10 mouse cellular contexts compared by ENCODE assay signal in the genomic region with DNA sequence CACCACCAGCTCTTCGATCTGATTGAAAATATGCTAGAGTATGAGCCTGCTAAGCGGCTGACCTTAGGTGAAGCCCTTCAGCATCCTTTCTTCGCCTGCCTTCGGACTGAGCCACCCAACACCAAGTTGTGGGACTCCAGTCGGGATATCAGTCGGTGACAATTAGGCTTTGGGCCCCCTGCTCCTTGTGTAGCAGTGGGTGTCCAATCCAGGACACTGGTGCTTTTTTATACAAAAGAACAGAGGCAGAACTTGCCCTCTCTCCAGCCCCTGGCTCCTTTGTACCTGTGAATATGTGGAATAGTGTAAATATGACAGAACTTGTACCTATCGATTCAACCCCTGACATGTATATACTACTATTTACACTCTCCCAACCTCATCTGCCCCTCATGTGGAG. TPM values are rescaled to one million over a fixed set of nuclear protein-coding genes. Genes with fewer than 3 reads are reported as not detected.
A peak's percentile ranks its signal among the peaks of the same experiment; 100 is the strongest.
DNase-seq lines count a peak whose midpoint lies in the region; ATAC-seq and TF ChIP-seq lines count a peak whose summit lies in the region.
"Had no signal": no experiment of that assay in that cellular context is flagged by ENCODE, and none has a peak within 500 bp of the region (broad histone marks: within the 10 kb centered on the region; RNA-seq: fewer than 3 reads in every experiment).

No protein-coding gene starts in this region.

- H3K4me3 ChIP-seq in midbrain, embryonic 11.5 days (ENCODE audit: low read depth, low read length): no peak overlapping the region
- H3K4me3 ChIP-seq in midbrain, postnatal 0 days (ENCODE audit: low read depth, low read length): no peak overlapping the region
- H3K4me3 ChIP-seq in limb, embryonic 14.5 days (replicated peaks; ENCODE audit: low read length): 0 out of 2 replicates have a peak overlapping the region, but pooled peaks have one; percentile 0
- H3K4me3 ChIP-seq in kidney, embryonic 16.5 days (ENCODE audit: low read length): no peak overlapping the region

- no peak overlapping the region for H3K27ac ChIP-seq in midbrain, embryonic 11.5 days (ENCODE audit: low read depth, low read length)
- no peak overlapping the region for H3K27ac ChIP-seq in midbrain, postnatal 0 days (ENCODE audit: low read depth, low read length)
- H3K27ac ChIP-seq in limb, embryonic 14.5 days (replicated peaks; ENCODE audit: low read depth, low read length): no peak overlapping the region
- H3K27ac ChIP-seq in kidney, embryonic 16.5 days (ENCODE audit: low read length): no peak overlapping the region
- H3K27ac ChIP-seq: hindbrain, postnatal 0 days; kidney, postnatal 0 days had no signal

- H3K27me3 ChIP-seq in midbrain, embryonic 11.5 days (ENCODE audit: control insufficient read depth, insufficient read depth, low read length): no peaks in the 10 kb centered on the region
- H3K27me3 ChIP-seq in midbrain, postnatal 0 days (ENCODE audit: insufficient read depth, low read length): no peaks in the 10 kb centered on the region
- H3K27me3 ChIP-seq in limb, embryonic 14.5 days (ENCODE audit: control insufficient read depth, insufficient read depth, low read length): no peaks in the 10 kb centered on the region
- no peaks in the 10 kb centered on the region for H3K27me3 ChIP-seq in kidney, embryonic 16.5 days (ENCODE audit: insufficient read depth, low read length)
- H3K27me3 ChIP-seq: embryonic facial prominence, embryonic 15.5 days had no signal

- no peak for TF ChIP-seq CTCF in midbrain, postnatal 0 days (IDR thresholded peaks at IDR 0.05)

- DNase-seq in heart, adult 11 months: peak; percentile 91
- no peak for DNase-seq in heart, postnatal 36 days
- DNase-seq in midbrain, embryonic 11.5 days (ENCODE audit: low spot score, missing footprints): no peak
- DNase-seq in midbrain, postnatal 0 days (ENCODE audit: low spot score): no peak
- no peak for DNase-seq in limb, embryonic 14.5 days (ENCODE audit: low spot score)
- DNase-seq in left cerebral cortex, adult 9 months (ENCODE audit: low spot score in 2 of 2): no peak

- H3K4me2 ChIP-seq in midbrain, embryonic 11.5 days: no peak overlapping the region
- H3K4me2 ChIP-seq in midbrain, postnatal 0 days (ENCODE audit: low read depth, low read length, poor library complexity, severe bottlenecking): no peak overlapping the region
- H3K4me2 ChIP-seq in limb, embryonic 14.5 days (replicated peaks; ENCODE audit: low read depth, low read length, severe bottlenecking): no peak overlapping the region
- no peak overlapping the region for H3K4me2 ChIP-seq in kidney, embryonic 16.5 days (replicated peaks; ENCODE audit: low read depth, low read length)

- 86% methylated on average over 7 of the region's 7 CpGs for WGBS in midbrain, embryonic 11.5 days
- WGBS in midbrain, postnatal 0 days: 86% methylated on average over 7 of the region's 7 CpGs
- WGBS in limb, embryonic 14.5 days: 88% methylated on average over 7 of the region's 7 CpGs
- 78% methylated on average over 7 of the region's 7 CpGs for WGBS in kidney, embryonic 16.5 days

- intact Hi-C loops in heart, postnatal 36 days (cut with DNase I): no loop called here

- H3K36me3 ChIP-seq in midbrain, embryonic 11.5 days (ENCODE audit: control insufficient read depth, insufficient read depth, low read length): peaks cover 37% of the 10 kb centered on the region
- peaks cover 54% of the 10 kb centered on the region for H3K36me3 ChIP-seq in midbrain, postnatal 0 days (ENCODE audit: insufficient read depth, low read length)
- peaks cover 77% of the 10 kb centered on the region for H3K36me3 ChIP-seq in limb, embryonic 14.5 days (ENCODE audit: control insufficient read depth, insufficient read depth, low read length)
- peaks cover 65% of the 10 kb centered on the region for H3K36me3 ChIP-seq in kidney, embryonic 16.5 days (ENCODE audit: insufficient read depth, low read length)

- H3K4me1 ChIP-seq in midbrain, embryonic 11.5 days (ENCODE audit: control insufficient read depth, insufficient read depth, low read length): peaks cover 9% of the 10 kb centered on the region
- H3K4me1 ChIP-seq in midbrain, postnatal 0 days (ENCODE audit: insufficient read depth, low read length): peaks cover 8% of the 10 kb centered on the region
- peaks cover 7% of the 10 kb centered on the region for H3K4me1 ChIP-seq in limb, embryonic 14.5 days (ENCODE audit: control insufficient read depth, insufficient read depth, low read length)
- peaks cover 16% of the 10 kb centered on the region for H3K4me1 ChIP-seq in kidney, embryonic 16.5 days (ENCODE audit: insufficient read depth, low read length)

- H3K9me3 ChIP-seq in midbrain, embryonic 11.5 days (ENCODE audit: control insufficient read depth, low read length): no peaks in the 10 kb centered on the region
- H3K9me3 ChIP-seq in midbrain, postnatal 0 days (ENCODE audit: low read length): no peaks in the 10 kb centered on the region
- no peaks in the 10 kb centered on the region for H3K9me3 ChIP-seq in limb, embryonic 14.5 days (ENCODE audit: control insufficient read depth, low read length)
- no peaks in the 10 kb centered on the region for H3K9me3 ChIP-seq in kidney, embryonic 16.5 days (ENCODE audit: low read length)
- H3K9me3 ChIP-seq: embryonic facial prominence, embryonic 15.5 days had no signal

- peak; percentile 7; the same call in 1 of the 2 replicates for ATAC-seq in midbrain, embryonic 11.5 days (ENCODE audit: low FRiP score)
- no peak for ATAC-seq in midbrain, postnatal 0 days (ENCODE audit: low FRiP score)
- no peak for ATAC-seq in limb, embryonic 14.5 days (ENCODE audit: low FRiP score, low read depth)
- ATAC-seq in kidney, embryonic 16.5 days (ENCODE audit: low FRiP score, low TSS enrichment): no peak

- TF ChIP-seq POLR2A in limb, embryonic 14.5 days (IDR thresholded peaks at IDR 0.05; ENCODE audit: borderline replicate concordance, extremely low read depth, insufficient read depth, insufficient read length): no peak

- H3K9ac ChIP-seq in midbrain, embryonic 11.5 days (ENCODE audit: low read length): no peak overlapping the region
- no peak overlapping the region for H3K9ac ChIP-seq in midbrain, postnatal 0 days (replicated peaks; ENCODE audit: low read length, poor library complexity, severe bottlenecking)
- H3K9ac ChIP-seq in limb, embryonic 14.5 days (ENCODE audit: low read depth, low read length, severe bottlenecking): no peak overlapping the region
- H3K9ac ChIP-seq in kidney, embryonic 16.5 days (replicated peaks; ENCODE audit: low read length): no peak overlapping the region
- H3K9ac ChIP-seq: embryonic facial prominence, embryonic 15.5 days had no signal

RNA-seq across cellular contexts. Expression of a gene that starts 0.9 kb away (rescaled TPM):
- 10 to 100 TPM; 49.8 to 49.9 TPM for total RNA-seq in heart, postnatal 36 days (2021)
- 74.4 and 77.2 TPM in 2 replicates for polyA plus RNA-seq in midbrain, embryonic 11.5 days (2014; fragmentation: Nextera tagmentation; extraction: Ambion mirVana)
- total RNA-seq in midbrain, postnatal 0 days (2014; rRNA removed): 71.1 and 84.8 TPM in 2 replicates
- polyA plus RNA-seq in midbrain, postnatal 0 days (2015; fragmentation: Nextera tagmentation; extraction: Ambion mirVana): 151 and 158 TPM in 2 replicates
- 114 and 156 TPM in 2 replicates for polyA plus RNA-seq in limb, embryonic 14.5 days (2012; rRNA removed)
- polyA plus RNA-seq in limb, embryonic 14.5 days (2014; fragmentation: Nextera tagmentation; extraction: Ambion mirVana): 93.9 and 96.0 TPM in 2 replicates
- 140 TPM in 2 replicates for polyA plus RNA-seq in kidney, embryonic 16.5 days (2015; fragmentation: Nextera tagmentation; extraction: Ambion mirVana)

RNA-seq across cellular contexts. Expression of a gene that starts 6.5 kb away (rescaled TPM):
- 1 to 10 TPM; 4.6 to 5.5 TPM for total RNA-seq in heart, postnatal 36 days (2021)
- polyA plus RNA-seq in midbrain, embryonic 11.5 days (2014; fragmentation: Nextera tagmentation; extraction: Ambion mirVana): 16.5 and 20.2 TPM in 2 replicates
- total RNA-seq in midbrain, postnatal 0 days (2014; rRNA removed): 12.7 and 22.2 TPM in 2 replicates
- 32.5 and 37.5 TPM in 2 replicates for polyA plus RNA-seq in midbrain, postnatal 0 days (2015; fragmentation: Nextera tagmentation; extraction: Ambion mirVana)
- 95.5 and 124 TPM in 2 replicates for polyA plus RNA-seq in limb, embryonic 14.5 days (2012; rRNA removed)
- 34.5 and 34.8 TPM in 2 replicates for polyA plus RNA-seq in limb, embryonic 14.5 days (2014; fragmentation: Nextera tagmentation; extraction: Ambion mirVana)
- 43.6 and 51.2 TPM in 2 replicates for polyA plus RNA-seq in kidney, embryonic 16.5 days (2015; fragmentation: Nextera tagmentation; extraction: Ambion mirVana)

RNA-seq across cellular contexts. Expression of a gene that starts 11.8 kb away (rescaled TPM):
- 10 to 100 TPM; 15.8 to 19.9 TPM for total RNA-seq in heart, postnatal 36 days (2021)
- polyA plus RNA-seq in midbrain, embryonic 11.5 days (2014; fragmentation: Nextera tagmentation; extraction: Ambion mirVana): 24.1 and 29.5 TPM in 2 replicates
- 38.9 and 44.5 TPM in 2 replicates for total RNA-seq in midbrain, postnatal 0 days (2014; rRNA removed)
- 12.1 and 12.6 TPM in 2 replicates for polyA plus RNA-seq in midbrain, postnatal 0 days (2015; fragmentation: Nextera tagmentation; extraction: Ambion mirVana)
- 152 and 155 TPM in 2 replicates for polyA plus RNA-seq in limb, embryonic 14.5 days (2012; rRNA removed)
- 26.5 and 34.2 TPM in 2 replicates for polyA plus RNA-seq in limb, embryonic 14.5 days (2014; fragmentation: Nextera tagmentation; extraction: Ambion mirVana)
- polyA plus RNA-seq in kidney, embryonic 16.5 days (2015; fragmentation: Nextera tagmentation; extraction: Ambion mirVana): 29.1 and 30.6 TPM in 2 replicates

RNA-seq across cellular contexts. Expression of a gene that starts 16.4 kb away (rescaled TPM):
- under 1 TPM; 0.17 to 0.38 TPM for total RNA-seq in heart, postnatal 36 days (2021)
- polyA plus RNA-seq in midbrain, embryonic 11.5 days (2014; fragmentation: Nextera tagmentation; extraction: Ambion mirVana): 4.5 and 4.7 TPM in 2 replicates
- total RNA-seq in midbrain, postnatal 0 days (2014; rRNA removed): 94.8 and 97.8 TPM in 2 replicates
- polyA plus RNA-seq in midbrain, postnatal 0 days (2015; fragmentation: Nextera tagmentation; extraction: Ambion mirVana): 44.8 and 46.7 TPM in 2 replicates
- polyA plus RNA-seq in limb, embryonic 14.5 days (2012; rRNA removed): 4.6 and 8.9 TPM in 2 replicates
- polyA plus RNA-seq in limb, embryonic 14.5 days (2014; fragmentation: Nextera tagmentation; extraction: Ambion mirVana): 1.5 and 1.6 TPM in 2 replicates
- polyA plus RNA-seq in kidney, embryonic 16.5 days (2015; fragmentation: Nextera tagmentation; extraction: Ambion mirVana): 1.8 and 2.0 TPM in 2 replicates

RNA-seq across cellular contexts. Expression of a gene that starts 26.3 kb away (rescaled TPM):
- total RNA-seq in heart, postnatal 36 days (2021): 10 to 100 TPM; 21.3 to 21.8 TPM
- polyA plus RNA-seq in midbrain, embryonic 11.5 days (2014; fragmentation: Nextera tagmentation; extraction: Ambion mirVana): 41.4 and 45.9 TPM in 2 replicates
- total RNA-seq in midbrain, postnatal 0 days (2014; rRNA removed): 56.8 and 64.6 TPM in 2 replicates
- polyA plus RNA-seq in midbrain, postnatal 0 days (2015; fragmentation: Nextera tagmentation; extraction: Ambion mirVana): 46.1 and 48.3 TPM in 2 replicates
- 51.2 and 68.0 TPM in 2 replicates for polyA plus RNA-seq in limb, embryonic 14.5 days (2012; rRNA removed)
- polyA plus RNA-seq in limb, embryonic 14.5 days (2014; fragmentation: Nextera tagmentation; extraction: Ambion mirVana): 48.1 and 53.3 TPM in 2 replicates
- 54.9 and 56.1 TPM in 2 replicates for polyA plus RNA-seq in kidney, embryonic 16.5 days (2015; fragmentation: Nextera tagmentation; extraction: Ambion mirVana)
